Comparison of ENCODE assay signal across 8 mouse cellular contexts in genomic region chr15:81810150-81810549, GRCm38 (mm10). TPM values are rescaled to one million over a fixed set of nuclear protein-coding genes. Genes with fewer than 3 reads are reported as not detected.
DNase-seq lines count a peak whose midpoint lies in the region; ATAC-seq and TF ChIP-seq lines count a peak whose summit lies in the region.

No protein-coding gene starts in this region.

- intact Hi-C loops in heart, adult 2 months (cut with DNase I) = no loop called here

- peaks cover 5% of the 10 kb centered on the region for H3K36me3 ChIP-seq in megakaryocyte, embryonic 14.5 days (replicated peaks; ENCODE audit: low read length)
- no peaks in the 10 kb centered on the region for H3K36me3 ChIP-seq in embryonic facial prominence, embryonic 12.5 days
- peaks cover 27% of the 10 kb centered on the region for H3K36me3 ChIP-seq in heart, adult 2 months (ENCODE audit: control insufficient read depth, insufficient read depth, low read length)
- no peaks in the 10 kb centered on the region; the same call in 1 of the 2 replicates for H3K36me3 ChIP-seq in kidney, adult 2 months (ENCODE audit: control insufficient read depth, insufficient read depth, low read length)
- H3K36me3 ChIP-seq in limb, embryonic 10.5 days = peaks cover 4% of the 10 kb centered on the region
- H3K36me3 ChIP-seq in midbrain, embryonic 13.5 days = peaks cover 6% of the 10 kb centered on the region

- DNase-seq in heart, adult 2 months = peak; percentile 92 to 95
- DNase-seq in kidney, adult 2 months = peak; percentile 98
- DNase-seq in limb, embryonic 10.5 days (ENCODE audit: low spot score) = no peak
- peak; percentile 45 to 58 for DNase-seq in spleen, postnatal 36 days (ENCODE audit: low spot score in 2 of 2)

- H3K4me3 ChIP-seq in megakaryocyte, embryonic 14.5 days (replicated peaks) = peak overlapping the region; percentile 95
- peak overlapping the region; percentile 66 for H3K4me3 ChIP-seq in embryonic facial prominence, embryonic 12.5 days
- peak overlapping the region; percentile 78 for H3K4me3 ChIP-seq in heart, adult 2 months
- peak overlapping the region; percentile 55 for H3K4me3 ChIP-seq in kidney, adult 2 months (ENCODE audit: insufficient read depth, low read depth, low read length)
- peak overlapping the region; percentile 87 for H3K4me3 ChIP-seq in limb, embryonic 10.5 days
- peak overlapping the region; percentile 78 for H3K4me3 ChIP-seq in midbrain, embryonic 13.5 days (replicated peaks)

- no peaks in the 10 kb centered on the region for H3K27me3 ChIP-seq in megakaryocyte, embryonic 14.5 days (replicated peaks)
- H3K27me3 ChIP-seq in embryonic facial prominence, embryonic 12.5 days = no peaks in the 10 kb centered on the region
- H3K27me3 ChIP-seq in heart, adult 2 months (ENCODE audit: control insufficient read depth, insufficient read depth, low read length) = no peaks in the 10 kb centered on the region
- H3K27me3 ChIP-seq in kidney, adult 2 months (replicated peaks; ENCODE audit: control insufficient read depth, insufficient read depth, low read length) = no peaks in the 10 kb centered on the region
- 0 out of 2 replicates have a peak, but pooled peaks cover 3% of the 10 kb centered on the region for H3K27me3 ChIP-seq in limb, embryonic 10.5 days (ENCODE audit: low read depth, poor library complexity, severe bottlenecking)
- no peaks in the 10 kb centered on the region; the same call in 1 of the 2 replicates for H3K27me3 ChIP-seq in midbrain, embryonic 13.5 days

- no peak for ATAC-seq in megakaryocyte, adult 5-6 weeks (ENCODE audit: poor library complexity, severe bottlenecking)
- no peak for ATAC-seq in embryonic facial prominence, embryonic 12.5 days (ENCODE audit: insufficient number of reproducible peaks, insufficient read depth, low FRiP score, low TSS enrichment)
- peak; percentile 26 for ATAC-seq in midbrain, embryonic 13.5 days

- peak overlapping the region; percentile 81 for H3K4me2 ChIP-seq in embryonic facial prominence, embryonic 12.5 days (replicated peaks)
- H3K4me2 ChIP-seq in midbrain, embryonic 13.5 days (replicated peaks) = peak overlapping the region; percentile 76

- peak; percentile 90 for TF ChIP-seq POLR2A in heart, adult 2 months (IDR thresholded peaks at IDR 0.05; ENCODE audit: insufficient read depth, low read depth, low read length)
- TF ChIP-seq POLR2A in kidney, adult 2 months (IDR thresholded peaks at IDR 0.05; ENCODE audit: low read depth, low read length) = peak; percentile 23

- TF ChIP-seq CTCF in heart, adult 2 months (IDR thresholded peaks at IDR 0.05) = no peak
- no peak for TF ChIP-seq CTCF in kidney, adult 2 months (conservative IDR thresholded peaks at IDR 0.05; ENCODE audit: insufficient read depth, insufficient read length, low read depth, low read length)

- H3K27ac ChIP-seq in embryonic facial prominence, embryonic 12.5 days = peak overlapping the region; percentile 88
- peak overlapping the region; percentile 98 for H3K27ac ChIP-seq in heart, adult 2 months
- peak overlapping the region; percentile 99 for H3K27ac ChIP-seq in kidney, adult 2 months (ENCODE audit: insufficient read depth, low read depth, low read length)
- peak overlapping the region; percentile 91 for H3K27ac ChIP-seq in limb, embryonic 10.5 days
- peak overlapping the region; percentile 77 for H3K27ac ChIP-seq in midbrain, embryonic 13.5 days

- peak overlapping the region; percentile 55 for H3K9ac ChIP-seq in embryonic facial prominence, embryonic 12.5 days
- H3K9ac ChIP-seq in heart, adult 2 months (ENCODE audit: low read depth, low read length) = peak overlapping the region; percentile 80
- H3K9ac ChIP-seq in midbrain, embryonic 13.5 days (replicated peaks) = peak overlapping the region; percentile 60

- H3K9me3 ChIP-seq in megakaryocyte, embryonic 14.5 days = no peaks in the 10 kb centered on the region
- no peaks in the 10 kb centered on the region for H3K9me3 ChIP-seq in embryonic facial prominence, embryonic 12.5 days
- no peaks in the 10 kb centered on the region for H3K9me3 ChIP-seq in limb, embryonic 10.5 days (replicated peaks)
- H3K9me3 ChIP-seq in midbrain, embryonic 13.5 days = no peaks in the 10 kb centered on the region

- peaks cover 10% of the 10 kb centered on the region for H3K79me2 ChIP-seq in heart, adult 2 months (replicated peaks; ENCODE audit: control insufficient read depth, insufficient read depth, low read length)

- WGBS in embryonic facial prominence, embryonic 12.5 days = 2% methylated on average over 10 of the region's 10 CpGs
- under 1% methylated on average over 10 of the region's 10 CpGs for WGBS in heart, adult 2 months
- WGBS in kidney, adult 2 months = under 1% methylated on average over 10 of the region's 10 CpGs
- 2% methylated on average over 10 of the region's 10 CpGs for WGBS in limb, embryonic 10.5 days
- WGBS in midbrain, embryonic 13.5 days = under 1% methylated on average over 10 of the region's 10 CpGs

- TF ChIP-seq EP300 in heart, adult 2 months (IDR thresholded peaks at IDR 0.05; ENCODE audit: insufficient read depth, low read depth, low read length) = peak; percentile 96

- H3K4me1 ChIP-seq in megakaryocyte, embryonic 14.5 days = peaks cover 74% of the 10 kb centered on the region
- peaks cover 30% of the 10 kb centered on the region for H3K4me1 ChIP-seq in embryonic facial prominence, embryonic 12.5 days
- H3K4me1 ChIP-seq in heart, adult 2 months (ENCODE audit: control insufficient read depth, insufficient read depth, low read length) = peaks cover 28% of the 10 kb centered on the region
- peaks cover 47% of the 10 kb centered on the region for H3K4me1 ChIP-seq in kidney, adult 2 months (ENCODE audit: control insufficient read depth, insufficient read depth, low read length)
- H3K4me1 ChIP-seq in limb, embryonic 10.5 days = peaks cover 42% of the 10 kb centered on the region
- H3K4me1 ChIP-seq in midbrain, embryonic 13.5 days (replicated peaks) = peaks cover 49% of the 10 kb centered on the region

RNA-seq across cellular contexts. Expression of gene Tef, which starts 7.9 kb away (rescaled TPM):
- 6.1 and 10.8 TPM in 2 replicates for polyA plus RNA-seq in megakaryocyte, embryonic 14.5 days (2012; ENCODE audit: insufficient read depth, low replicate concordance)
- total RNA-seq in megakaryocyte, adult 5-6 weeks (2015) = 3.1 and 3.3 TPM in 2 replicates
- 6.5 and 8.6 TPM in 2 replicates for total RNA-seq in megakaryocyte, adult 5-6 weeks (2017)
- 29.7 and 30.9 TPM in 2 replicates for polyA plus RNA-seq in embryonic facial prominence, embryonic 12.5 days (2016; fragmentation: Nextera tagmentation; extraction: Ambion mirVana)
- 100 to 1,000 TPM in 1 of 2 experiments, 10 to 100 TPM in 1; 46.7 to 127 TPM for total RNA-seq in heart, adult 2 months (2021)
- 76.7 and 100 TPM in 2 replicates for polyA plus RNA-seq in heart, adult 2 months (2012; rRNA removed)
- 121 and 131 TPM in 2 replicates for polyA plus RNA-seq in kidney, adult 2 months (2012; rRNA removed)
- polyA plus RNA-seq in limb, embryonic 10.5 days (2016; fragmentation: Nextera tagmentation; extraction: Ambion mirVana) = 13.4 and 16.5 TPM in 2 replicates
- polyA plus RNA-seq in midbrain, embryonic 13.5 days (2015; fragmentation: Nextera tagmentation; extraction: Ambion mirVana) = 21.5 and 23.3 TPM in 2 replicates

RNA-seq across cellular contexts. Expression of gene Tob2, which starts 48.4 kb away (rescaled TPM):
- 16.1 and 26.6 TPM in 2 replicates for polyA plus RNA-seq in megakaryocyte, embryonic 14.5 days (2012; ENCODE audit: insufficient read depth, low replicate concordance)
- total RNA-seq in megakaryocyte, adult 5-6 weeks (2015) = 36.1 and 38.2 TPM in 2 replicates
- total RNA-seq in megakaryocyte, adult 5-6 weeks (2017) = 20.3 and 23.8 TPM in 2 replicates
- 22.9 and 23.0 TPM in 2 replicates for polyA plus RNA-seq in embryonic facial prominence, embryonic 12.5 days (2016; fragmentation: Nextera tagmentation; extraction: Ambion mirVana)
- total RNA-seq in heart, adult 2 months (2021) = 100 to 1,000 TPM; 101 to 114 TPM
- polyA plus RNA-seq in heart, adult 2 months (2012; rRNA removed) = 39.4 and 49.7 TPM in 2 replicates
- polyA plus RNA-seq in kidney, adult 2 months (2012; rRNA removed) = 31.6 and 40.3 TPM in 2 replicates
- polyA plus RNA-seq in limb, embryonic 10.5 days (2016; fragmentation: Nextera tagmentation; extraction: Ambion mirVana) = 18.3 and 19.8 TPM in 2 replicates
- 16.2 and 17.7 TPM in 2 replicates for polyA plus RNA-seq in midbrain, embryonic 13.5 days (2015; fragmentation: Nextera tagmentation; extraction: Ambion mirVana)
